Mouse (Mus musculus) brain, embryonic 14.5 days (tissue): ENCODE measurements around the gene Nr4a1. TPM values are rescaled to one million over a fixed set of nuclear protein-coding genes. Genes with fewer than 3 reads are reported as not detected.
A peak's percentile ranks its signal among the peaks of the same experiment; 100 is the strongest.

Source experiments
- DNase-seq: peaks from one replicate; pipeline ENCODE4 v3.0.0-alpha.2; 2011; ENCODE audit warnings: low read depth
- CTCF ChIP-seq: fragments of 200-500 bp; IDR thresholded peaks from 2 replicates; pipeline ENCODE4 v1.5.1; 2012; ENCODE audit warnings: inconsistent platforms, mild to moderate bottlenecking, moderate library complexity, borderline replicate concordance; ENCODE audit not compliant: insufficient read depth, insufficient read length; ENCODE audit errors: extremely low read depth
- POLR2A ChIP-seq: fragments of 200-500 bp; IDR thresholded peaks from 2 replicates; pipeline ENCODE4 v1.6.1; 2012; ENCODE audit warnings: mild to moderate bottlenecking, inconsistent platforms, borderline replicate concordance; ENCODE audit not compliant: poor library complexity, insufficient read depth, insufficient read length, severe bottlenecking; ENCODE audit errors: extremely low read depth
- polyA plus RNA-seq: library from polyadenylated mRNA; depleted of rRNA; stranded (reverse); fragments of >200 nt; gene quantifications from 2 replicates; pipeline ENCODE4 v1.2.3, GENCODE M21; 2012

Nr4a1 gene
- polyA plus RNA-seq, 1 experiment: 10.5 TPM

DNA sequence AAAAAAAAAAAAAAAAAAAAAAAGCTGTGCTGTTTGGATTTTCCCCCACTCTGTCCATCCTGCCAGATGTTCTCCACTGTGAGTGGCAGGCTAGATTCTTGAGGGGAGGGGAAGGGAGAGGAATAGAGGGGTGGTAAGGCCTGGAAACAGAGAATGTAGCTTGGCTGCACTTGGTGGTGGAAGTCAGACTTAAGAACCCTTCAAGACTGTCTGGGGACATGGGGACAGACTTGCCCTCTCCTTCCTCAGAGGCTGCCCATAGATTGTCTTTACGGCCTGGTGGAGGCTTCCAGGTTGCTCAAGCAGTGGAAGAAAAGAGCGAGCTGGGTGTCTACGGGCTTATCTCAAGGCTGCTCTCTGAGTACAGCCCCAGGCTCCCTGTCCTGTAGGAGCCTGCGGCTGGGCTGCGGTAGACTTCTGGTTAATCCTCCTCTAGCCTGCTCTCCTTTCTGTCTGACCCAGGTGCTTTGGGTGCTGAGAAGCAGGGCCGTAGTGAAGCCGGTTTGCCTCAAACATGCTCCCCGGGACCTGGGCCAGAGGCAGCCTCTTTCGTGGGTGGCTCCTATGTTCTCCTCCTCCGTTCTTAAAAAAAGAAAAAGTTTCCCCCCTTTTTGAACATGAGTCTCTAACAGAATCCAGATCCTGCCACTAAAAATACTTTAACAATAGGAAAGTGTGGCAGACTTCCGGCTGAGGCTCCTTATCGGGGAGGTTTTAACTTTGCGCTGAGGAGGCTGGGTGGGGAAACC lies 7.0 kb downstream of the Nr4a1 start:
- TF ChIP-seq POLR2A (no peak), CTCF (no peak)
- DNase-seq: no peak

DNA sequence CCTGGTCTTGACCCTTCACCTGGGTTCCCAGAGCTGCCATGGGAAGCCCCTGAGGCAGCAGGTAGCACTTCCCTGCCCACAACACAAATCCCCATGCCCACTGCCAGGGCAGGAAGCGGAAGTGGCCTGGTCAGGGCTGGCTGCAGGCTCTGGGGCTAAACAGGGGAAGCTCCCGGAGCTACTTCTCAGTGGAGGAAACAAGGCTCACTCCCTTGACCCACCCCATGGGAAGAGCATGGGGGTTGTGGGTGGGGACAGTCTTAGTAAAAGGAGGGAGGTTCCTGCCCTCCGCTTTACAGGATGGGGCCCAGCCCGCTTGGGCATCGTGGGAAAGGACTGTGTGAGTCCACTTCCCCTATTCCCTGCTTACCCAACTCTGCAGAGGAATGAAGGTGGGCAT lies 8.4 kb downstream of the Nr4a1 start:
- TF ChIP-seq CTCF: no peak
- TF ChIP-seq POLR2A: no peak
- DNase-seq: no peak

DNA sequence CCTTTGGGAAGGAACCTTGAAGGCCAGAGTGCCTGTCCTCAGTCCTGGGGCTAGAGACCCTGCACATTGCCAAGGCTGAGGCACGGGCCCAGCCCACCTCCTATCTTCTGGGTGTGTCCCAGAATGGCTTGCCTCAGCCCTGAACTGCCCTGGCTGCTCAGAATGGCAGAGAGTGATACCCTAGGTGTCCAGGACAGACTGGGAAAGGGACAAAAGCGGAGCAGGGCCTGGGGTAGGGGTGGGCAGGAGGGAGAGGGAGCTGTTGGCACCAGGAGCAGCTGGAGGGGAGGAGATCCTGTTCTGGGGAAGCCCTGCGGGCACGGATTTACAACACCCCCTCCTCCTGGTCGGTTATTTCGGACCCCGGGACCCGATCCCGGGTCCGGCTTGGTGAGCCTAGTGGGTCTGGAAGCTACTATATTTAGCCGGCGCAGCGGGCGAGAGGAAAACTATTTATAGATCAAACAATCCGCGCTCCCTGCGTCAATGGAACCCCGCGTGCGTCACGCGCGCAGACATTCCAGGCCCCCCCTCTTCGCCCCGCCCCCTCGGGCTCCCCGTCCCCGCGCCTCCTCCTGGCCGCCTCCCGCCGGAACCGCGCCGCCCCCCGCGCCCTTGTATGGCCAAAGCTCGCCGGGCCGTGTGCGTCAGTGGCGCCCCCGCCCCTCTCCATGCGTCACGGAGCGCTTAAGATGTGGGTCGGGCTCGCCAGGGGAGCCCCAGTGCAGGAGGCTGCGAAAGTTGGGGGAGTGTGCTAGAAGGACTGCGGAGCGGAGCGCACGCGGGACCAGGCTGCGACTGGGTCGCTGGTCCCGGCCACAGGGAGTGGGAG lies 12.3 kb downstream of the Nr4a1 start:
- TF ChIP-seq POLR2A (no peak), CTCF (no peak)
- peak; percentile 83 for DNase-seq

DNA sequence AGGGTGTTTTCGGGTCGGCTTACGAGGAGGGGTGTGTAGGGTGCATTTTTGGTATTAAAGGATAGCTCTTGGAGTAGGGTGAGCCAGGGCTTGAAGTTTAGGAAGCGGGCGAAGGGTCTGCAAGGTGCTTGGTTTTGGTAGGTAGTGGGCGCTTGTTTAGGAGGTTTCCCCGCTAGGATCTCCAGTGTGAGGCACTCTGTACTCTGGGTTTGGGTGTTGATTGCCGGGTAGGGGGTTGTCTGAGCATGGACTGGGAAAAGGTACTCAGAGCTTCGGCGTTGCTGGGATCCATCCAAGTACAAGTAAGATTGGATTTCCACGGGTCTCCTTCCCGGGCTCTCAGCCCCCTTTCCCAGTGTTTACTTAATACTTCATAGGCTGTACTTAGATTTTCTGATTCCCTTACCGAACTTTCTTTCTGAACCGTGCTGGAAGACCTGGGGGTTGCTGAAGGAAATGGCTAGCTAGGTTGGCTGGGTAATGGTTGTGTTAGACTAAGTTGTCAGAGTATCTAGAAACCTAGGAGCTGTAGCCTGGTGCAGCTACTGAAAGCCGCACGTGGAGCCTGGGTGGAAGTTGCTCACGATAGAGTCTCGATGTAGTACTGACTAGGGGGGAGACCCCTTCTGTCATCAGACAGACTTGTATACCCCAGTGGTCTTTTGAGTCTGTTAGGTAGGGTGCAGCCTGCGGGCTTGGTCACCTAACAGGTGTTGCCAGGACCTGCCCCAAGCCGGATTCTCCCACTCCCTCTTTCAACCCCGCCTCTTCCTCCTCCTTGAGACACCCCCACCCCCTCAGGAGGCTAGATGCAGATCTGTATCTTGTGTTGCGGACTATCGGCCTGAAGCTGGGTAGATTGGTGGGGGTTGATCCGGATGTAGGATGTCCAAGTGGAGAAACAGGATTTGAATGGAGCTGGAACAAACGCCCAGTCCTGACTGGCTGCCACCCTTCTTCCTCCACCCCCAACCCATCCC lies 13.3 kb downstream of the Nr4a1 start:
- TF ChIP-seq CTCF: no peak
- no peak for TF ChIP-seq POLR2A
- peak; percentile 9 for DNase-seq

DNA sequence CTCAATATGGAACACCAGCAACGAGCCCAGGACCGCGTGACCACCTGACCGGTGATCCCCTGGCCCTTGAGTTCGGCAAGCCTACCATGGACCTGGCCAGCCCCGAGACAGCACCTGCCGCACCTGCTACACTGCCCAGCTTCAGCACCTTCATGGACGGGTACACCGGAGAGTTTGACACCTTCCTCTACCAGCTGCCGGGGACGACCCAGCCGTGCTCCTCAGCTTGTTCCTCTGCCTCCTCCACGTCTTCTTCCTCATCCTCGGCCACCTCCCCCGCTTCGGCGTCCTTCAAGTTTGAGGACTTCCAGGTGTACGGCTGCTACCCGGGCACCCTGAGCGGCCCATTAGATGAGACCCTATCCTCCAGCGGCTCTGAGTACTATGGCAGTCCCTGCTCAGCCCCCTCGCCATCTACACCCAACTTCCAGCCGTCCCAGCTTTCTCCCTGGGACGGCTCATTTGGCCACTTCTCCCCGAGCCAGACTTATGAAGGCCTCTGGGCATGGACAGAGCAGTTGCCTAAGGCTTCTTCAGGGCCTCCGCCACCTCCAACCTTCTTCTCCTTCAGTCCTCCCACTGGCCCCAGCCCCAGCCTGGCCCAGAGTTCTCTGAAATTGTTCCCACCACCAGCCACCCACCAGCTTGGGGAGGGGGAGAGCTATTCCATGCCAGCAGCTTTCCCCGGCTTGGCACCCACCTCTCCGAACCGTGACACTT lies 16.2 kb downstream of the Nr4a1 start:
- no peak for DNase-seq
- TF ChIP-seq CTCF (no peak), POLR2A (no peak)

DNA sequence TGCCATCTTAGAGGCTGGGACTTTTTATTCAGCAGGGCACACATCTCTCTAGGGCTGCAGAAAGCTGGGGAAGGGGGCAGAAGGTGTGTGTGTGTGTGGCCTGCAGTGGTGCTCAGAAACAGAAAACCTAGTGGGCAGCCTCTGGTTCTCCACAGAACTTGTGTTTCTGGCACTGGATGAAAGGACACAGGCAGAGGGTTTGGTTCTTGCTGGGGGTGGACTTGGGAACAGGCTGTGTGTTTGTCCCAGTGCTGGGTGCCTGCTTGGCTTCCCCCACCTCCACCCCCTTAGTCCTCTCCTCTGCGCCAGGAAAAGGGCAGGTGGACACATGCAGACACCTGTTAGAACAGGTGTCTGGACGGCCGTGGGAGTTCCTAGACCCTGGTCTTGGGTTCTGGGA lies 17.0 kb downstream of the Nr4a1 start:
- no peak for DNase-seq
- TF ChIP-seq CTCF (no peak), POLR2A (no peak)

DNA sequence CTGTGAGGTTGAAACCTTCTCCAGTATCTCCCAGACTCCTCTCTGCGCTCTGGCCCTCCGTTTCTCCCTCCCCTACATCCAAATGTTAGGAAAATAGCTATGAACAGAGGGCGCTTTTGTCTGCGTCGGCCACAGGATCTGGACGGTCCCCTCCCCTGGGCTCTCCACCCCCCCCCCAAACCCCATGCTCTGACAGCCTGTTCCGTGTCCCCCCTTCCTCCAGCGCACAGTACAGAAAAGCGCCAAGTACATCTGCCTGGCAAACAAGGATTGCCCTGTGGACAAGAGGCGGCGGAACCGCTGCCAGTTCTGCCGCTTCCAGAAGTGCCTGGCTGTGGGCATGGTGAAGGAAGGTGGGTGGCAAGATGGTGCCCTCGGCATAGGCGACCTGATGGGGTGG lies 17.4 kb downstream of the Nr4a1 start:
- TF ChIP-seq CTCF: no peak
- TF ChIP-seq POLR2A: no peak
- DNase-seq: peak; percentile 20

DNA sequence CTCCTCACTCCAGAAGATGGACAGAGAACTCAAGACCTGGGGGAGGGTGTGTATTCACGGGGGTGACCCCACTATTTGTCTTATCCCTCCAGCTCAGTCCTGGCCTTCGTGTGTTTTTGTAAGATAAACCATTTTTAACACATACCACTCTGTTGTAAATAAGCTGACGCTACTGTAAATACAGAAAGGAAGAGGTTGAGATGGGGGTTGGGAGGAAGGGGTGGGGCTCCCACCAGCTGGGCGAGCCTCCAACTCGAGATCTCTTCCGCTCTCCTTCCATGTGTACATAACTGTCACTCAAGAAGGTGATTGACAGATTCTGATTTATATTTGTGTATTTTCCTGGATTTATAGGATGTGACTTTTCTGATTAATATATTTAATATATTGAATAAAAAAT lies 20.3 kb downstream of the Nr4a1 start:
- TF ChIP-seq CTCF: no peak
- no peak for TF ChIP-seq POLR2A
- no peak for DNase-seq

DNA sequence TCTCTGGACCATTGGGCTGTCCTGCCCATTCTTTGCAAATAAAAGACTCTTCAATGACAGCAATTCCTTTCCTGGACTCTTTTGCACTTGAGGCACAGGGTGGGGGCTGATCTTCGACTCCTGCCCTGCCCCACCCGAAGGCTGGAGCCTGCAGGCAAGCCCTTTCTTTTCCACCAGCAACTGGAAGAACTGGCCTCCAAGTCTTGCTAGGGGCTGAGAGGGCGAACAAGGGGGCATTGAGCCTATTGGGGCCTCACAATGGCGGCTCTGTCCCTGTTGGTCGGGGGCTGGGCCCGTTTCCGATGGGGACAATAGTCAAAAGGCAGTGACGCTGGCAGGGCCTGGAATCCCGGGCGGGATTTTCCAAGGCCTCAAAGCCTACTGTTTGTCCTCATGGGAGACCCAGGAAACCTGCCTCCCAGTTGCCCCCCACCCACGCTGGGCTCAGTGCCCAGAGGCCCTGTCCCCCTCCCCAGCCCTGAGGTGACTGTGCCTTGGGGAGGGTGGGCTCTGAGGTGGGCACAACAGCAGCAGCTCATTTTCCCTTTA lies 23.4 kb downstream of the Nr4a1 start:
- DNase-seq: peak; percentile 74
- TF ChIP-seq POLR2A (no peak), CTCF (no peak)

DNA sequence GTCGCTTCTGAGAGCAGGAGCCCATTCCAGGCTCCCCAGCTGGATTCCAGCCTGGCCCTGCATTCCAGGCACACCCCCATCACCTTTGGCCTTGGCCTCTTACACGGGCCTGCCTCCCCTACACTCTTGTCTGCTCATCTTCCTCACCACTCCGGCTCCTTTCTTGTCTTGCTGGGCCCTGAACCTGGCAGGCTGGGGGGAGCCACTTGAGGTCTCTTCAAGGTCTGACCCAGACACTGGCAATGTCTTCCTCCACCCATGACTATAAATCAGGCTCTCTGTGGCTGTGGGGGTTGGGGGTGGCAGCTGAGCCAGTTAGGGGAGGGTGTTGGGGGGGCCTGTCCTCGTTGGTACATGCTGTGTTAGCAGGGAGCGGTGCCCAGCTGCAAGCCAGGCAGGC lies 24.5 kb downstream of the Nr4a1 start:
- no peak for DNase-seq
- TF ChIP-seq CTCF: no peak
- TF ChIP-seq POLR2A: no peak
